Mouse (Mus musculus) large intestine, adult 2 months (tissue): ENCODE data around the gene Srcin1. TPM values are rescaled to one million over a fixed set of nuclear protein-coding genes. Genes with fewer than 3 reads are reported as not detected.

Experiments used
- DNase-seq: peaks from one replicate; pipeline ENCODE4 v3.0.0-alpha.2; 2012; ENCODE audit warnings: low read depth, low spot score
- WGBS: fragments of 180-500 bp; shearing (Covaris S2); methylation state at CpG from one replicate; pipeline ENCODE4 v1.1.7; 2018; 5-methylcytosine and 5-hydroxymethylcytosine counted together
- polyA plus RNA-seq: library from polyadenylated mRNA; depleted of rRNA; stranded (reverse); fragments of >200 nt; gene quantifications from 2 replicates; pipeline ENCODE4 v1.2.3, GENCODE M21; 2012

The Srcin1 gene
- polyA plus RNA-seq, 1 experiment, result 0.19 TPM

DNA sequence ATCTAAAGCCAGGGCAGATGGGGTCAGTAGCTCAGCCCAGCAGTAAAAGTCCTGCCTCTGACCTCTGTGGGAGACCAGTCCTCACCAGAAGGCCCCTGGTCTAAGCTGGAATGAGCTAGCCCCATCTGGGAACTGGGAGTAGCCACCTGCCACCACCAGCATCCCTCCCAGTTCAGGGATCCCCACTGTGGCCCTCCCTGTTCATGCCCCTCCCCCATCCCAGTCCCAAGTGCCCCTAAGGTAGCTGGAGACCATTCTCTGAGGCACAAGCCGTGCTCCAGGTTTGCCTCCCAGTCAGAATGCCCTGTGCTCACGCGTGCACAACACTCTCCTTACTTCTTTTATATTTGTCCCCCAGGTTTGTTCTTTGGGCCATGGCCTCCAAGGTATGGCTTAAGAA is 62.9 kb downstream of the Srcin1 start:
- no peak for DNase-seq

DNA sequence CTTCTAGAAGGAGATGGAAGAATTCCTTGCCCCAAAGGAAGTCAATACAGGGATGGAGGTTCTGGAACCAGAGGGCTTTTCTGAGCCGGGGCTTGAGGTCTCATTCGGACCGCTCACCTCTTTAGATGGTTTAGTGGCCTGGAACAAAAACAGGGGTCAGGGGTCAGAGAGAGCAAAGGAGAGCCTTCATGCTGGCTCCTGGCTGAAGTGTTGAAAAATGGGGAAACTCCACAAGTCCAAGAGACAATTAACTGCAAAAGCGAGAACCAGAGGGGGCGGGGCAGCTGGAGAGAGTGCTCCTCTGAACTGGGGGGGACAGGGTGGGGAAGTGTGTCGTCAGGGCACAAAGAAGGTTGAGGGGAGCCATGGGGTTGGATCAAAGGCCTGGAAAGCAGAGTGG is 63.5 kb downstream of the Srcin1 start:
- 71% methylated on average over 6 of the region's 6 CpGs for WGBS
- no peak for DNase-seq

More for the DNA sequence above, 62.9 kb downstream of the Srcin1 start:
- 86% methylated on average over 3 of the region's 3 CpGs for WGBS

DNA sequence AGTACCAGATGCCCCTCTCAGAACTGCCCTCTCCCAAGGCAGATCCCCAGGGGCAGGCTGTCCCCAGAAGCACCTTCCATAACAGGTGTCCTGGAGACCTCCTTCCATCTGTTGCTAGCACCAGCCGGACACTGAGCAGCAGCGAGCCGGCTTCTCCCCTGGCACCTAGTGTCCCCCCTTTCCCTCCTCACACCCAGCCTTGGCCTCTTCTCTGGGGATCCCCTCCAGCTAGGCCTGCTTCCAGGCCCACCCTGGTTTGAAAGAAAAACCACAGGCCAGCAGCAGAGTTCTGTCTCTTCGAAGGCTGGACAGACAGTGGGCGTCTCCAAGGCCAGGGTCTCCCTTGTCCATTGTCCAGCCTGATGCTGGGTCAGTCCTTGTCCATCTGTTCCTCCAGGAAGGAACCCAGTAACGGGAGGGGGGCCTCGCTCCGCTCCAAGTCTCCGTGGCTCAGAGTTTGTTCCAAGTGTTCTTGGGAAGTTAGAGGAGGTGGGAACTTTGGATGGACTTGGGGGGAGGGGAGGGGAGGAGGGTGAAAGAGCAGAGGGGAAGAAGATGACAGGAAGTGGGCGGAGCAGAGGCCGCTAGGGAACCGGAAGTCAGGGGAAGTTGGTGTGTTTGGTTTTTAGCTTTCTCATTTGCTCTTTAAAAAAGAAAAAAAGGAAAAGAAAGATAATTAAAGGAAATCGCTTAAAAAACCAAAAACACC is 64.2 kb downstream of the Srcin1 start:
- WGBS, result 58% methylated on average over 13 of the region's 13 CpGs
- DNase-seq, result no peak

DNA sequence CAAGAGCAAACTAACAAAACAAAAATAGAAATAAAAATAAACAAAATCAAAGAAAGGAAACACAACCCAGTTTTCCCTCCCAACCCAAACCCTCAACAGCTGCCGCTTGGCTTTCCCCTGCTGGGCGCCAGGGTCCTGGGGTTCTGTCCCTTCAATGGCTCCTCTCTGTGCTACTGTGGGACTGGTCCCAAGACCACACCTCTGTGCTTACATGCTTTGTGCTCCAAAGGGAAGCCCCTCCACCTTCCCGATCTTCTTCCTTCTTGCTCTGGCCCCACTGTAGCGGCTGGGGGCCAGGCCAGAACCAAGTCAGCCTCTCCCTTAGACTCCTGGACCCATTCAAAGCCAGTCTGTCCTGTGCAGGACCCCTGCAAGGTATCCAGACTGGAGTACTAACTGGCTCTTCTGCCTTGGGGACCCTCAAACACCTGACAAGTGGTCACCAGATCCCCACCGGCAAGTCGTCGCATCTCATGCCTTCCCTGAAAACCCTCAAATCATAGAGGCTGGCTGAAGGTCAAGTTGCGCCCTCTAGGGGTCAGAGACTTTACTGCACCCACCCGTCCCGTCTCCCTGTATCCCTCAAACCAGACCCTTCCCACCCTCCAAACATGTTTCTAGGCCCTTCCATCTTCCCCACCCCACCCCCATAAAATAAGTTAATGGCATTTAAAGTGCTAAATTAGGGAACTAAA is 64.9 kb downstream of the Srcin1 start:
- 34% methylated on average over 10 of the region's 10 CpGs for WGBS
- no peak for DNase-seq

DNA sequence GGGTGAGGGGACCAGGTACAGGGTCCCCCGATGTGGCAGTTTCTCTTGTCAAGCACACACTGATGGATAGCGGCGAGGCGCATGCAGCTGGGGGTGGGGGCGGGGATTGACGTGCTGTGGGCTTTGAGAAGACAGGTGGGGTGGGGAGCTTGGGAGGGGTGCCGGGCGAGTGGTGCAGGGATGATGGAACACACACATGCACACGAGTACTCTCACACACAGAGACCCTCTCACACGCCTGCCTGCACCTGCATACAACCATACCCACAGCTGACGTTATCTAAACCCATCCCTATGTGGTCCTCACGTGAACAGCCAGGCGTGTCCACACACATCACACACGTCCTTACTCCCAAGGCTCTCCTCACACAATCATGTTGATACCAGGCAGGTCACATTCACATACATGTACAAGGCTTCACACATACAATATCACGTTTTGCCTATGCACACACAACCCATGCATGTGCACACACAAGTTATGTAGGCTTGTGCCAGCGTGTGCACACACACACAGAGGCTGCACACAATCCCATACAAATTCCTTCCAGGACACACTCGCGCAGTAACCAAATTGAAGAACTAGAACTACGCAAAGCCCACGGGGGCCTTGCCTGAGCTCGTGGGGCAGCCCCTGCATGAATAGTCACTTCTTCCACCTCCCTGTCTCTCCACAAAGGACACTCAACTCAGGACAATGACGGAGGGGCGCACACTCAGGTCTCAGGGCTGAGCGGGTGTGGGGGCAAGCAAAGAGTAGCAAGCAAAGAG is 66.1 kb downstream of the Srcin1 start:
- WGBS, result 64% methylated on average over 24 of the region's 24 CpGs
- DNase-seq, result no peak

DNA sequence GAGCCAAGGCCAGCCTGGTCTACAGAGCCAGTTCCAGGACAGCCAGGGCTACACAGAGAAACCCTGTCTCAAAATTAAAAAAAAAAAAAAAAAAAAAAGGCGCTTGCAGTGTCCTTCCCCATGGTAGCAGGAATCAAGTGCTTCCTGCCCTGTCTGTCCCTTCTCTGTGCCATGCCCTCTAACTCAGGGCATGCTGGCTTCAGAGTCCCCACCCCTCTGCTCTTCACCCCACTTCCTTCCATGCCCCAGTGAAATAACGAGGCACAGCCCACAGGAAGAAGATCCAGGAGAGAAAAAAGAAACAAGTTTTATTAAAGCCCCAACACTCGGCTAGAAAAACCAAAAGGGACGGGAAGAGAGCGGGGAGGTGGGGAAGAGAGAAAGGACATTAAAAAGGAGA is 66.9 kb downstream of the Srcin1 start:
- 26% methylated on average over 5 of the region's 5 CpGs for WGBS
- DNase-seq, result no peak

DNA sequence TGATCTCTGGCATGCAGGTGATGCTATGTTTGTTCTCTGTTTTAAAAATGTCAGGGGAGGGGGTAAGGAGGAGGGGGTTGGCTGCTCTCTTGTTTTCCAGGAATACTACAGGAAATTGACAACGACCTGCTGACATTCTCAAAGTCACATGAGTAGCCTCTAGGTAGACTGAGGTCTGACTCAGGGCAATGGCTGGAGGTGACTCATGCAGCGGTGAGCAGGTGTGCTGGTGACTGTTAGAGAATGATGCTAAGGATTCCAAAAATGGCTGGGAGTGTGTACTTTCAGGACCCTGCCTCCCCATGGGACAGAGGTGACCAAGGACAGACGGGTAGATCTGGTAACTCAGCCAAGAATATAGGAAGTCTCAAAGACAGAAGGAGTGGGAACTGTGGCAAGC is 67.8 kb downstream of the Srcin1 start:
- no peak for DNase-seq
- 55% methylated on average over 3 of the region's 3 CpGs for WGBS

DNA sequence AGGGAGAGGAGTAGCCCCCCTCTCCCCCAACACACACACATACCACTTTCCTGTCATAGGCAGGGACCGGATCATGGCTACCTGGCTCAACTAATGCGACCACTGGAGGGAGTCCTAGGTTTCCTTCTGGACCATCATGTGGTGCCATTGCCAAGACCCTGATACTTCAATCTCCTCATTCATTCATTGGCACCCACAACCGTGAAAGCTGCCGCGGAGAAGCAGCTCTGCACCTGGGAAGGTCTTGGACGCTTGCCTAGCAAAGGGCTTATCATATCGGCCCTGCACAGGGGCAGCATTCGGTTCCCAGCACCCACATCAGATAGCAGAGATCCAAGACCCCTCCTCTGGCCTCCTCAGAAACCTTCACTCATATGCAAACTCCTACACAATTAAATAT is 69.7 kb downstream of the Srcin1 start:
- WGBS, result 53% methylated on average over 8 of the region's 8 CpGs
- no peak for DNase-seq

DNA sequence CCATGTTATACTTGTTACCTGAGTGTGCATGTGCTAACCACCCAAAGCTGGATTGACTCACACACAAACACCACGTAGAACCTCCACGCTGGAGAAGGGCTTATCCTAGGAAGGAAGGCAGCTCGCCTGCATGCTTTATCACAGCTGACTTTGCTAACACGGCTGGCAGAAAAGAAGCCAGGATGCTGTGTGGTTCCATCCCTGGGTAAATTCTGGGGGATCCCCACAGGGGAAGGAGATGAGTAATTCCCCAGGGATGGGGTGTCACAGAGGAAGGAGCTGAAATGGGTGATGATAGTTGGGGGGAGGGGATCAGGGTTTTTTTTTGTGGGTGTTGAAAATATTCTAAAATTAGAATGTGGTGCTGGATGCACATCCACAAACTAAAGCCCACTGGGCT is 70.2 kb downstream of the Srcin1 start:
- WGBS, result 64% methylated on average over 4 of the region's 4 CpGs
- DNase-seq, result no peak

DNA sequence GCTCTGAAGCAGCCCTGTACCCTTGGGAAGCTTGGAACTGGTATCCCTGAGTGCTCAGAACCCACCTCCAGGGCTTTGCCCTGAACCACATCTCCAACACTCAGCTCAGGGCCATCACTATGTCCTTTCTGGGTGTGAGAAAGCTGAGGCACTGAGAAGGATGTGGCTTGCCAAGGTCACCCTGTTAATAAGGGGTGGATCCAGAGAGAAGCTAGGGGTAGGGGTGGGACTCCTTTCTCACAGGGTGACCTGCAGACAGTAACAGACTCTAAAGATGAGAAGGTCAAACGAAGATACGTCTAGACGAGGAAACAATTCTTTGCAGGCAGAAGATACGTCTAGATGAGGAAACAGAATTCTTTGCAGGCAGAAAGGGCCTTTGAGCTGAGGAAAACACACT is 73.1 kb downstream of the Srcin1 start:
- 61% methylated on average over 4 of the region's 4 CpGs for WGBS
- DNase-seq, result no peak

DNA sequence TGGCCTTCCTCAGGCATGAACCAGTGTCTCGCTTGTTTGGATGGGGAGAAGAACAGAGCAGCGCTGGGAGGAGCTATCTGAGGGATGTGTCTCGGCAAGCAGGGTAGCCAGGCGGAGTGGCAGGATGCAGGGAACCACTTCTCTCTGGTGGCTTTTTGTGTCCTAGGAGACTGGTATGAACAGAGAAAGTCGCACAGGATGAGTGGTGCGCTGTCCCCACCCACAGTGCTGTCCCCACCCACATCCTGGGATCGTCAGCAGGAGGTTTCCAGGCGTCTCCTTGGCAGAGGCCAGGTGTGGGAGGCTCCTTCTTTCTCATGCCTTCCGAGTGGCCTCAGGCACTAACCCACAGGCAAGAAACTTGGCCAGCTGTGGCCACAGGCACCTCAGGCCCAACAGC is 73.6 kb downstream of the Srcin1 start:
- 32% methylated on average over 9 of the region's 9 CpGs for WGBS

DNA sequence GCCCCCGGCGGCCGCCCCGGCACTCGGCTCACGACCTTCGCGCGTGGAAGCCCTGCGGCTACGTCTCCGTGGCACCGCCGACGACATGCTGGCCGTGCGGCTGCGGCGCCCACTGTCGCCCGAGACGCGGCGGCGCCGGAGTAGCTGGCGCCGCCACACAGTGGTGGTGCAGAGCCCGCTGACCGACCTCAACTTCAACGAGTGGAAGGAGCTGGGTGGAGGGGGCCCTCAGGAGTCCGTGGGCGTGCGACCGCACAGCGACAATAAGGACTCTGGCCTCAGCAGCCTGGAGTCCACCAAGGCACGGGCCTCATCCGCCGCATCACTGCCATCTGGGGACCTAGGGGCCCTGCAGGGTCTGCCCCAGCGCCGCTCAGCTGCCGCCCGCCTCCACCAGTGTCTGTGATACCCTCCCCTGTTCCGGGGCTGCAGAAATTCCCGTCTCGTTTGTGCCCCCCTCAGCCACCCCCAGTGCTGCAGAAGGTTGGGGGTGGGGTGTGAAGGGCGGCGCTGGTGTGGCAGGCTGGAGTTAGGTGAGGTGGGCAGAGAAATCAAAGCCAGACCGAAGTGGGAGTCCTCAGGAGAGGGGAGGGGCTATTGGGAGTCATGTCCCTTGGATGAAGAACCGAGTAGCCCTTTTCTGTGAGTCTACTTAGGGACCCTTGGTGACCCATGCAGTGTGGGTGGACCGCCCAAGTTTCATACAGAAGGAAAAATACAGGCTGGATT is 75.1 kb downstream of the Srcin1 start:
- 53% methylated on average over 51 of the region's 51 CpGs for WGBS

More for the DNA sequence above, 73.6 kb downstream of the Srcin1 start:
- no peak for DNase-seq

DNA sequence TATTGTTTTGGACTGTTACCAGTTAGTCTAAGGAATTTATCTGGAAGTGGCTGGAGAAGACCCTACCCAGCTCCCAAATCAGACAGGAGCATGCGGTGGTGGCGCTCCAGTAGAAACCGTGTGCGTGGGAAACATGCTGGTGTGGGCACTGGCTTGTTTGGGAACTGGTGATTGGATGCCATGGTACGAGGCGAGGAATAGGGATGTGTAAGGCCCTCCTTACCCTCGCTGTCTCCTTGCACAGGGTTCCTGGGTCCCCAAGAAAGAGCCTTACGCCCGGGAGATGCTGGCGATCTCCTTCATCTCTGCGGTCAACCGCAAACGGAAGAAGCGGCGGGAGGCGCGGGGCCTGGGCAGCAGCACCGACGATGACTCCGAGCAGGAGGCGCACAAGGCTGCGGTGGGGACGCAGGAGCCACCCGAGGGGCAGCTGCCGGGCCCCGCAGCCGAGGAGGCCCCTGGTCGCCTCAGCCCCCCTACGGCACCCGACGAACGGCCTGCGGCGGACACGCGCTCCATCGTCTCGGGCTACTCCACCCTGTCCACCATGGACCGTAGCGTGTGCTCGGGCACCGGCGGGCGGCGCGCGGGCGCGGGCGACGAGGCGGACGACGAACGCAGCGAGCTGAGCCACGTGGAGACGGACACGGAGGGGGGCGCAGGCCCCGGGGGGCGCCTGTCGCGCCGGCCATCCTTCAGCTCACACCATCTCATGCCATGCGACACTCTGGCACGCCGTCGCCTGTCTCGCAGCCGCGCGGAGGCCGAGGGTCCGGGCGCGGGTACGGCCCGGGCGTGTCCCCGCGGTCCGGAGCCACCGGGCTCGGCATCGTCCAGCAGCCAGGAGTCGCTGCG is 75.9 kb downstream of the Srcin1 start, which contains the start of gene 4933428G20Rik:
4933428G20Rik (minus strand) TSS at position 476 of the 855 bp plus-strand sequence.
- DNase-seq, result no peak
- 44% methylated on average over 88 of the region's 88 CpGs for WGBS

More for the DNA sequence above, 75.1 kb downstream of the Srcin1 start:
- DNase-seq, result no peak

DNA sequence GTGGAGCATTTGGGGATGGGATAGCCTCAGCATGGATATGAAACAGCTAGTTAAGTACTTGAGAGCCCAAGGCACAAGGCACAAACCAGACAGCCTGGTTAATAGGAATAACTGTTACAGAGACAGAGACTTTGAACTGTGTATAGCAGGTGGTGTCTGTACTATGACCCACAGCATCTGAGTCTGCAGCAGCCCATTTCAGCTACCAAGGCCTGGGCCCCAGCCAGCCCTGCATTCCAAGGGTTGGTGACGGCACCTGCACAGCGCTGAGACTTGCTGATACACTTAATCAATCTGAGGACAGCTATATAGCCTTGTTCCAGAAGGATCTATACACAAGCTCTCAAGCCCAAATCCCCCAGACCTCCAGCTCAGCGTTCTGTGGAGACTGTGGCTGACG is 78.4 kb downstream of the Srcin1 start:
- WGBS, result 54% methylated on average over 4 of the region's 4 CpGs
- DNase-seq, result no peak

DNA sequence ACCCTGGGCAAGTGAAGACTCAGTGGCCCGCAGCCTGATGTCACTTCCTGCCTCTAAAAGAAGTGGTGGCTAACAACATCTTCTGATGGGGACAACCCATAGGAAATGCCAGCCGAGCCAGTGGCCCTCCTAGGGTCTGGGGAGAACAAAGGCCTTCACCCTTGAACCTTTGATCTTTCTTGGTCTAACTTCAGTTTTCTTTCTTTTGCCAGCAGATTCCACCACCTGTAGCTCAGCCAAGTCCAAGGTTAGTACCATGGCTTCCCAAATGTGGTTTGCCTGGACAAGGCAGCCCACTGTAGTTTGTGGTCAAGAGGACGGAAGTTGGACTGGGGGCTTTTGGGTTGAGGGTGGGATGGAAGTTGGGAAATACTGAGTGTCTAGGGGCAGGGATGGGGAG is 83.2 kb downstream of the Srcin1 start:
- WGBS, result 90% methylated on average over 3 of the region's 3 CpGs
- DNase-seq, result no peak

DNA sequence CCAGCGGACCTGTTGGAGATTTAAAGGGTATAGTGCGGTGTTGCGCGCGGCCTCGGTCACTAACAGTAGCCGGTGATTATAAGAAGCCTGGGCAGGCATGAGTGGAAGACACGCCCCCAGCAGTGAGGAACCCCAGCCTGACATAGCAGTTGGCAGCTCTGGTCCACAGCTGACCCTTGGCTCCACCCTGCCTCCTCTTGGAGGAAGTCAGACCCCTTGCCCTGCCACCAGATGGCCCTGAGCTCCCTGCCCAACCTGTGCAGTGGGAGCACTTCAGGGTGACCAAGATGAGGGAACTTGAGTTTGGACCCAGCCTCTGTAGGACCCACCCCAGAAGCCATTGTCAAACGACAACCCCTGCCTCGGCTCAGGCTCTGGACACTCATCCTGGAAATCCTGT is 84.3 kb downstream of the Srcin1 start:
- 84% methylated on average over 10 of the region's 10 CpGs for WGBS
- DNase-seq, result no peak

DNA sequence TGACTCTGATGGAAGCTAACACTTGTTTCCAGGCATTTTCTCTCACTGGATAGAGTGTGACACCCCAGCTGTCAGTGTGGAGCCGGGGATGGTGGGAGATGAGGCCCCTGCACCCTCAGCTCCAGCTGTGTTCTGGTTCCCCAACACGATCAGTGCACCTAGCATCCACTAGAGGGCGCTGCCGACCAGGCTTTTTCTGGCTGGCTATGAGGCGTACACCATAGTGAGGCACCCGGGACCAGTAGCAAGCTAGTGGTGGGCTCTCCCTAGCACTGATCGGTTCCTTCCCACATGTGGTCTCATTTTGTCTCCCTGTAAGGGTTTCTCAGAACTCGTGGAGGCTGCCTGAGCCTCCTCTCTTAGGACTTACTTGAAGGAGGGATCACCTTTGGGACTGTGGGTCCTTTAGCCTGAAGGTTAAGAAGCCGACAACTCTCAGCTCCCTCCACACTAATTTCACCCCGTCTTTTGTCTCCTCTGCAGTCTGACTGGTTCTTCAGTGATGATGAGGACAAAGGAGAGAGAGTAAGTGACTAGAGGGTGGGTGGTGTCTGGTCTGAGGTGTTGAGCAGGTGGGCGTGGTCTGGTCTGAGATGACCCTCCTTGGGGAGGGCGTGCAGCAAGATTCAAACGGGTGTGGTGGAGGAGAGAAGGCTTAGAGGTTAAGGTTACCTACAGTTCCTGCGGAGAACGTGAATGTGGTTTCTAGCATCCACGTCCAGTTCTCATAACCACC is 86.2 kb downstream of the Srcin1 start:
- WGBS, result 31% methylated on average over 16 of the region's 16 CpGs

DNA sequence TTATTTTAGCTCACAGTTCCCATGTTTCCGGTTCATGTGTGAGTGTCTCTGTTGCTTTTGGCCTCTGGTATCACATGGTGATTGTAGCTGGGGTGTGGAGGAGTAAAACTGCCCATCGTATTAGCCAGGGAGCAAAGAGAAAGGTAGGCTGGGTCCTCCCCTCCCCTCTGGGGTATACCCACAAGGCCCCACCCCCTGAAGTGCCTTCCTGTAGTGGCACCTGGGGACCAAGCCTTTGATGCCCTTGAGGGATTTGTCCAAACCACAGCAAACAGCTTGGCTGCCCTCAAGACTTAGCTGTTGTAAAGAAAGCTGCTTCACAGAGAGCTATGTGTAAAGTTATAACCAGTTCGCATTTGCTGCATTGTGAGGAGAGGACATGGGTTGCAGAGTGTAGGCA is 88.3 kb downstream of the Srcin1 start:
- WGBS, result 61% methylated on average over 3 of the region's 3 CpGs

More for the DNA sequence above, 86.2 kb downstream of the Srcin1 start:
- DNase-seq, result peak; percentile 21

More for the DNA sequence above, 88.3 kb downstream of the Srcin1 start:
- no peak for DNase-seq
